Mouse (Mus musculus): ENCODE measurements at regions not wholly inside any gene's neighbourhood (a gene's known extent, or its start where the extent isn't known, plus 50 kb on each side); places are given as distances from the start of the nearest gene placed in this dataset.

DNA sequence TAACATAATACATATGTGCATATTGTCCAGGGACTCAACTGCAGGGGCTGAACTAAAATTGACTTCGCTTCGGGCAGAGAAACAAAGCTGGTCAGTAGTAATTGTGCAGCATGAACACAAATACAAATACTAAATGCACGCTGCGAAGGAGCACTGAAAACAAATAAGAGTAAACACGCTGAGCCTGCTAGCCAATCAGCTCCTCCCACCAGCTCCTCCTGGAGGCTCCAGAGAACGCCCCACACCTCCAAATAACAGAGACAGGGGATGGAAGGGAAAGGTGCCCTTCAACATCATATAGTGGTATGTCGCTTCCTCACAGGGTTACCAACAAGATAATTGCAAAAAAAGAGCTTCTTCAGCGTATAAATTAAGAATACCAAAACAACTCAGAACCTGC, 159.6 kb downstream of the Gm11361 start:
- intact Hi-C loops (cut with DNase I) = loop anchor here (10.0 kb wide), 1 partner anchor 538 kb away; the partner anchor contains the start of gene Sox4

DNA sequence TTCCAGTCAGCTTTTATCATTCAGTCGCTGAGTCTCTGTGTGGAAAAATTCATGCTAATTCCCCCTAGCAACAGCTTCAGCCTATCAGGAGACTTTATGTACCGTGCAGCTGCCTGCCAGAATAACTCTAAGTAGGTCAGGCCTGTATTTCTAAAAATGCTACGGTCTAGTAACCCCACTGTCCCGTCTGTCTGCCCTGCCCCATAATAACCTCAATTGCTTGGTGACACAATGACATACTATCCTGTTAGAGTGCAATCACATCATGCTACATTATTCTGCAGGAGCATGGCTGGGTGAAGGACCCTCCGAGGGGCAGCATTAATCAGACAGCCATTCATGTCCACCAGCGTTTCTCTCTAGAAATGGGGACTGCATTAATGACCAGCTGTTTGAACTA, 158.9 kb downstream of the Gm11361 start:
- intact Hi-C loops (cut with DNase I) = loop anchor here (10.0 kb wide), 1 partner anchor 539 kb away; the partner anchor contains the start of gene Sox4

DNA sequence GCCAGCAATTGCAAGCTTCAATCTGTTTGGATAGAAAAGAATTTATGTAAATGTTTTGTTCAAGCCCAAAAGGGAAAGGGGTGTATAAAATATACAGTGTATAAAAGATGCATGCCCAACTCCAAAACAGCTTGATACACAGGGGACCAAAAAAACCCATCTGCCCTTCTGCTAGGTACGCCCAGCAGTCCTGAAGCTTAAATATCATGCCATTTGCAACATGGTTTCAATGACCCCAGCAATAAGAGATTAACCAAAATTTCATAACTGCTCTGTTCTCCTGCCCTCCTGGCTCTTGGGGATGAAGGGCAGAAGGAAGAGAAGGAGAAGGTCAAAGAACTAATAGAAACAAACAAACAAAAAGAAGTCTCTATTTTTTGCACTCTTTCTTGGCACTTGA, 158.4 kb downstream of the Gm11361 start:
- intact Hi-C loops (cut with DNase I) = loop anchor here (10.0 kb wide), 1 partner anchor 539 kb away; the partner anchor contains the start of gene Sox4

DNA sequence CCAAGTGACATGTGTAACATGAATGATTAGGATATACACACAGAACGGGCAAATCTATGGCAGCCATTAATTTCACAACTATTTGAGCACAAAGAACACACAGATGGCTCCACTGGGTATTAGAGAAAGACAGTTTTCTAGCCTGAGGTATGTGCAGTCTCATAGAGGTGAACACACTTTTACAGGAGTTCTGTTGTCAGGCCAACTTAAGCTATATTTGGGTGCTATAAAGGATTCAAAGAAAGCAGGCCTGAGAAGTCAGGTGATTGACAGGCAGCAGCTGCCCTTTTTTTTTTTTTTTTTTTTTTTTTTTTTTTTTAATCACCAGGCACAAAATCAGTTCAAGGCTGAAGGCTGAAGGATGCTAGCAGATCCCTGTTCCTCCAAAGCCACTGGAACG, 153.0 kb downstream of the Gm11361 start:
- intact Hi-C loops (cut with DNase I) = loop anchor here (10.0 kb wide), 1 partner anchor 544 kb away; the partner anchor contains the start of gene Sox4

DNA sequence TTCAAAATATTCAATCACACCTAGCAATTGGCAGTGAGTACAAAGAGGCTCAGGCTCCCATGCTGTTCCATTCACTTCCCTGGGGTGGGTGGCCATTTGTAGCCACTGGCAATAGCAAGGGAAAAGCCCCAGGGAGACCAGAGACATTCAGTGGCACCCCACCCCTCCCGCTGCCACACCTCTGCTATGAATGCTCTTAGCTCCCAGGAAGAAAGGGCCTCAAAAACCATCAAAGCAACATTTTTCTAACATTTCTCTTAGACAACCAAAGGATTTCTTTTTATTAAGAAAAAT, 152.2 kb downstream of the Gm11361 start:
- intact Hi-C loops (cut with DNase I) = no loop called here

DNA sequence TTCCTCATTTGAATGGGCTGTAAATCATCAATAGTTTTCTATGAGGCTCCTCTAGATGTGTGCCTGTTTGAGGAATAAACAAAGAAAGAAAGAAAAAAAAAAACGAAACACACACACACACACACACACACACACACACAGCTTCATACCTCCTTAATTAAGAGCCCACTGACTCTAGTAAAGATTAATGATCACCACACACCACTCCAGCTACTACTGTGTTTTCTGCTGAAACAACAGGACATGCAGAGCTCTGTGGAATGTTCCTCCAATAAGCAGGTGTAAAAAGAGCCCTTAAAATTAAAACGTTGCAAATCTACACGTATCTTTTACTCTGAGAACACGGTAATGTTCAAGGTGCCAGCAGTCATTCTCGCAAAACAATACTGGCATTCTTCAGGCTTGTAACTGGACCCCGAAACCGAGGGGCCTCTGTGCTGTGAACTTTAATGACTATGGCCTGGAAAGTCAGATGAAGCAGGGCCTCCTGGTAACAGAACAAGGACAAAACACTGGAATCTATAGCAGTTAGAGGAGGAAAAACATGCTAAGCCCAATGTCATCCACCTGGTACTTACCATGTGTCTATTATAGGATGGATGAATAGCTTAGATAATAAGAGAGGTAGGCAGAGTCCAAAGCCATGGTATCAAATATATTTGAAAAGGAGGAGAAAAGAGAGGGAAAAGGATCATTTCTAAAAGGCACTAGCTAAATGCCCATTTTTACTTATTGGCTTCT, 151.7 kb downstream of the Gm11361 start:
- intact Hi-C loops (cut with DNase I) = no loop called here

DNA sequence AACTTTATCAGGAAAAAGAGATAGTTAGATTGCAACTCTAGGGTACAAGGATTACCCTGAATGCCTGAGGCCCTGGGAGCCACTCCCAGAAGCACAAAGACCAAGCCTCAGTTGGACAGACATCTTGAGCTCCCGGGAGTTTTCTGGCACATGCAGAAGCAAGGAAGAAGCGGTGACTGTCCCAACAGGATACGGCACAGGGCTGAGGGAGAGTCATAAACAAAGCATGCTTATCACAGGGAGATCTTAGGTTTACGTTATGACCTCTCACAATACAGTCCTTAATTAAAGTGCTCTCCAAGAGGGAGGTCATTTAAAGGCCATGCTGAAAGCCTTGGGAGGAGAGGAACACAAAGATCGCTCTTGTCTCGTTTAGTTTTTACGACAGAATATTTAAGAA, 143.1 kb downstream of the Gm11361 start:
- intact Hi-C loops (cut with DNase I) = no loop called here

Small RNA genes lying in the stretch of these regions (microRNA-seq; reads per million reads assigned to microRNA genes)
- 0 to 0.11 reads per million in 2 experiments for gene Mir6368
